Mouse (Mus musculus): ENCODE results near the gene Decr2. TPM values are rescaled to one million over a fixed set of nuclear protein-coding genes. Genes with fewer than 3 reads are reported as not detected.

The Decr2 gene
- polyA plus RNA-seq (2017; shearing (Covaris generic)) = 37.5 TPM

DNA sequence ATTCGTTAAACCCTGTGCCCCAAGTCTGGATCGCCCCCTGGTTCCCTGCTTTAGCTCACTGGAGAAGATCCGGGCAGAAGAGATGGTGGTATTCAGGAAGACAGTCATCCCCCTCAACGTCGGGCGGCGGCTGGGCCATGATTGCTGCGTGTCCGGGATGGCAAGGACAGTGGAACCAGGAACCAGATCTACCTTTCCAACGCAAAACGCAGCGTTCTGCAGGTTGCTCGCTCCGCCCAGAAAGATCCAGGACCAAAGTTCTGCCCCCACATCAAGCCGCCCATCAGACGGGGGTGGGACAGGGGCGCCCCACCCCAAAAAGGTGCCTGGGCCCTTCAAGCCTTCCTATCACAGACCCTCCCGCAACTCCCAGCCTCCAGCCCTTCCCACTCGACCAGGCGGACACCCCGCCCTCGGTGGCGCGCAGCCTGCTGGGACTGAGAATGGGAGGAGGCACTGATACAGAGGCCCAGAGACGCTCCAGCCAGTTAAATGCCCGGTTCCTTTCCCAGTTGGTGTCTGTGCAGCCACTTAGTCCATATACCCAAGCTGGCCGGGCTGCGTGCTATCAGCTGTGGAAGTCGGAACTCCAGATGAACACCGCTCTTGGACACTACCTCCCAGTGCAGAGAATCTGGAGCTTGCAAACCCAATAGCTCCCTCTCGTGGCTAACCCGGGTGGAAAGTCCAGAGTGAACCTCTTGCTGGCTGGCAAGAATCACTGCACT lies at the start of gene Decr2:
Decr2 (minus strand) TSS at position 433 of the 728 bp plus-strand sequence.

DNA sequence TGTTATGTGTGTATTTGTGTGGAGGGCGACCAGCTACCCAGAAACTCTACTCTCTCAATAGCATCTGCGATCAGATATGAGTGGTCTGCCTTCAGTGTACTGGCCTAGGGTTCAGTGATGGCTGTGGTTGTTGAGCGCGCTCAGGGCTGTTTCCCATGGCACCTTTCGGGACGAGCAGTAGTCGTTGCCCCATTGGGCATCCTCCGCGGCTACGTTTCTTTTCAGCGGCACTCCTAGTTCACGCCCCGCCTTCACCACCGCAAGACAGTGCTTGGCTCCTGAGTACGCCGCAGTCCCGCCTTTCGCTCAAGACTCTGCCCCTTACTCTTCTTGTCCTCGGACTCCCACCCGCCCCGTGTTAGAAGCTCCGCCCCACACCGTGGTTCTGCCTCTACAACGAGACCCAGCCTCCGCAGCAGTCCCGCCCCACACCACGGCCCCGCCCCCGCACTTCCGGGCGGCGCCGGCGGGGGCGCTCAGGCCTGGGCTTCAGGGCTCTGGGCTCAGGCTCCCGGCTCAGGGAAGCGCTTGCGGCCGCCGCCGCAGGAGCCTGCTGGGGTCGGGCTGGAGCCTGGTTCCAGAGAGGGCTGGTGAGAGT lies 48.2 kb upstream of the Decr2 start, which contains the start of gene Axin1:
Axin1 (plus strand) TSS at position 450 of the 598 bp plus-strand sequence.

DNA sequence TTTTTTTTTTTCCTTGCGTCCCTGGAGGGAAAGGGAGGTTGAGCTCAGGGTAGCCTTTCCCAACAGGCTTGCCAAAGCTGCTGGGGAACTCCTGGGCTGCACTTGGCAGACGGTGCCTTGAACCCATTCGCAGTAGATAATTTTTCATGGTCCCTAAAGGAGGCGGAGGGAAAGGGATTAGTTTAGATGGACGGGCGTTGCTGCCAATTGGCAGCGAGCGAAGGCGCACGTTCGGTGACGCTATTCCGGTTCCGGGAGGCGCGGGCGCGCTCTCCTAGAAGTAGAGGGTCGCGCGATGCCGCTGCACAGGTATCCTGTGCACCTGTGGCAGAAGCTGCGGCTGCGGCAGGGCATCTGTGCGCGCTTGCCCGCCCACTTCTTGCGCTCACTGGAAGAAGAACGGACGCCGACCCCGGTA lies 33.1 kb upstream of the Decr2 start, which contains the start of gene Mrpl28:
Mrpl28 (plus strand) TSS at position 234 of the 418 bp plus-strand sequence.

DNA sequence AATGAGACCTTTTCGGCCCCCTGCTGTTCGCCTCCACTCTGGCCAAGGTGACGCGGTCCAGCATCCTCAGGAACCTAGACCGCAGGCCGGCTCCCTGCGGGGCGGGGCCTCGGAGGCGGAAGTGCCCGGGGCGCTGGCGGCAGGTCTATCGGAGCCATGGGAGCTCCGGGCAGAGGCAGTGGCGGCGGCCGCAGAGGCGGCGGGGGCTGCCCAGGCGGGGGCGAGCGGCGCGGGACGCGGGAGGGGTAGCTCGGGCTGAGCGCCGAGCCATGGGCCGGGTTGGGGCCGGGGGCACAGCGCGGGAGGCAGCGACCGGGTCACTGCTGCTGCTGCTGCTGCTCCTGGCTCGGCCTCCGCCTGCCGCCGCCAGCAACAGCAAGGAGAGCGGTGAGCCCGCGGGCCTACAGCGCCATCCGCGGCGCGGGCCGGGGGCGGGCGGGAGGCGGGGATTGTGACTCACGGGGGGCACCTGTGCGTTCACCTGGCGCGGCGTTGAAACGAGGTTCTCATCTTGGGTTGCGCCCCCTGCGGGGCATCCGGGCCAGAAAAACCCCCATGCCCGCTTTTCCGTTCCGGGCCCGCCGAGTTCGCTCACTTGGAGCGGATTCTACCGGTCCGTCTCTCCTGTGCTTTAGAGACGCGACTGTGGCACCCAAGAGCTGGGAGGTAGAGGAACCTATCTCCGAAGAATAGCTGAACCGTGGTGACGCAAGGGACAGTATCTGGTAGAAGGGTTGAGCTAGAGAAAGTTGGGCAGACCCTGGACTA lies 23.2 kb upstream of the Decr2 start, which contains the start of gene Tmem8:
Tmem8 (plus strand) TSS at position 119 of the 768 bp plus-strand sequence.

DNA sequence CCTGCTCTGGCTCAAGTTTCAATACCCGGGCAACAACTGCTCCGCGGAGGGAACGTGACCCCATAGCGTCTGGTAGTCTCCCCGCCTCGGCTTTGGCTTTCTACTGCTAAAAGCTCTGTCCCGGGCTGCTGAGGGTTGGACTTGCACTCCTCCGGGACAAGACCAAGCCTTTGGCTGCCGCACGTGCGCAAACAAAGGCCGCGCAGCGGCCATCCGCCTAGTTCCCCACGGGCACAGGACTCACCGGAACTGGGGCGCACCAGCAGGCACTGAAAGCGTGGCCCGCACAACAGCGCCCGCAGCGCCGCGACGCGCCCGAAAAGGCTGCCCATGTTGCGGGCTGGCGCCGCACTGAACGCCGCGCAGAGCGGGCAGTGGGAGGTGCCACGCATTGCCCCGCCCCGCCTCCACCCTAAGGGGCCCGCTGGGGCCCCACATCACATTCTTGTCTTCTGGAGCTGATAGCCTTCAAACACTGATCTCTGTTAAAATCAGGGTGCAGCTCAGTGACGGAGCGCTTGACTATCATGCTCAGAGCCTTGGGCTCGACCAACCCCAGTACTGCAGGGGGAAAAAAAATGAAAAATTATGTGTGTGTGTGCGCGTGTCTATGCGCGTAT lies 5.1 kb upstream of the Decr2 start, which contains the start of gene Nme4:
Nme4 (minus strand) TSS at position 482 of the 620 bp plus-strand sequence.

DNA sequence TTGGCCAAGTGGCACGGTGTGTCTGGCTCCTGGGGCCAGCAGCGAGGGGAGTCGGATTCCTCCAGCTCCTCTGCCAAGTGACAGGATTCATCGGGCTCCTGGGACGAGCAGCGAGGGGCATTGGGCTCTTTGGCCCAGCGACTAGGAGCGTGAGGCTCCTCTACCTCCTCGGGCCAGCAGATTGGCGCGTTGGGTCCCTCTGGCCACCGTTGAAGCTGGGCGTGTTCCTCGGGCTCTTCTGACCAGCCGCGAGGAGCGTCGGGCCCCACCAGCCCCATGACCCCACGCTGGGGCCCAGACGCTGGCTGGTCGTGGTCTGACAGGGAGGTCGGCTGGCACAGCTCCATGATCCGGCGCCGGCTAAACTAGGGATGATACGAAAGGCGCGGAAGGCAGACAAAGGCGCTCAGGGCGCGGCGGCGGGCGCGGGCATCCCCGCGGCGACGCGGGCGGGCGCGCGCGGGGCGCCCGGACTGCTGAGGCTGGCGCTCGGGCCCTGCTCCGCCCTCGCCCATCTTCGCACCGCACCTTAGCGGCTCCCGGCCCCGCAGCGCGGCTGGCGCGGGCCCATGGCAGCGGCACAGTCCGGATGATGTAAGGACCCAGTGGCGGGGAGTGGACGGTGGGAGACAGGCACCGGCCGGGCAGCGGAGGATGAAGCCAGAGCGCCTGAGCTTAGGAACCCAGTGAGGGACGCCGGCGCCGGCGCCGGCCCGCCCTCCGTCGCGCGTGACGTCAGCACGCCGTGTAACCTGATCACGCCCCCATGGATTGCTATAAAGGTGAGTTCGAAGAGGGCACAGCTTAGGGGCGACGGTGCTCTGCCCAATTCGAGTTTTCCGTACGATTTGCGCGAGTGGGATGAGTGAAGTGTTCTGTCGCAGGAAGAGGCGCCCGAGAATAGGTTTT lies 21.1 kb downstream of the Decr2 start, which contains the start of gene Rab11fip3:
Rab11fip3 (minus strand) TSS at position 725 of the 909 bp plus-strand sequence.

Other genes starting within 250 kb of the Decr2 start
- gene Gm20683, start 248.6 kb downstream of the Decr2 start, polyA plus RNA-seq (2017; shearing (Covaris generic)) = 0.75 TPM
- 50.2 TPM for gene Rhot2, start 245.5 kb downstream of the Decr2 start, polyA plus RNA-seq (2017; shearing (Covaris generic))
- gene Wdr90, start 228.8 kb downstream of the Decr2 start, polyA plus RNA-seq (2017; shearing (Covaris generic)) = 7.3 TPM
- 5.7 TPM for gene Mcrip2, start 221.6 kb downstream of the Decr2 start, polyA plus RNA-seq (2017; shearing (Covaris generic))
- gene Mettl26, start 215.3 kb downstream of the Decr2 start, polyA plus RNA-seq (2017; shearing (Covaris generic)) = 95.5 TPM
- gene Wfikkn1, start 209.5 kb downstream of the Decr2 start, polyA plus RNA-seq (2017; shearing (Covaris generic)) = 1.0 TPM
- 5.1 TPM for gene Rab40c, start 170.6 kb downstream of the Decr2 start, polyA plus RNA-seq (2017; shearing (Covaris generic))
- gene Pigq, start 145.4 kb downstream of the Decr2 start, polyA plus RNA-seq (2017; shearing (Covaris generic)) = 71.1 TPM
- gene Nhlrc4, start 145.4 kb downstream of the Decr2 start, polyA plus RNA-seq (2017; shearing (Covaris generic)) = not detected
- gene A930017K11Rik, start 137.8 kb downstream of the Decr2 start, polyA plus RNA-seq (2017; shearing (Covaris generic)) = not detected
- 22.0 TPM for gene Capn15, start 104.5 kb downstream of the Decr2 start, polyA plus RNA-seq (2017; shearing (Covaris generic))
- 2.0 TPM for gene Rab11fip3, start 20.8 kb downstream of the Decr2 start, polyA plus RNA-seq (2017; shearing (Covaris generic))
- 0.89 TPM for gene Nme4, start 5.3 kb upstream of the Decr2 start, polyA plus RNA-seq (2017; shearing (Covaris generic))
- 4.4 TPM for gene Tmem8, start 23.0 kb upstream of the Decr2 start, polyA plus RNA-seq (2017; shearing (Covaris generic))
- 82.4 TPM for gene Mrpl28, start 33.2 kb upstream of the Decr2 start, polyA plus RNA-seq (2017; shearing (Covaris generic))
- 7.7 TPM for gene Axin1, start 48.4 kb upstream of the Decr2 start, polyA plus RNA-seq (2017; shearing (Covaris generic))
- not detected for gene Pdia2, start 108.8 kb upstream of the Decr2 start, polyA plus RNA-seq (2017; shearing (Covaris generic))
- gene Rgs11, start 112.6 kb upstream of the Decr2 start, polyA plus RNA-seq (2017; shearing (Covaris generic)) = 8.3 TPM
- gene Arhgdig, start 117.4 kb upstream of the Decr2 start, polyA plus RNA-seq (2017; shearing (Covaris generic)) = not detected
- gene Fam234a, start 153.9 kb upstream of the Decr2 start, polyA plus RNA-seq (2017; shearing (Covaris generic)) = 26.4 TPM
- gene Luc7l, start 162.6 kb upstream of the Decr2 start, polyA plus RNA-seq (2017; shearing (Covaris generic)) = 108 TPM

All from activated CD4-positive, CD25-positive, alpha-beta regulatory T cell, adult 9 weeks (primary cell).